Mouse (Mus musculus): ENCODE data around the gene Nup93. TPM values are rescaled to one million over a fixed set of nuclear protein-coding genes. Genes with fewer than 3 reads are reported as not detected.

Gene Nup93
- polyA plus RNA-seq, 1 experiment = 54.7 TPM

DNA sequence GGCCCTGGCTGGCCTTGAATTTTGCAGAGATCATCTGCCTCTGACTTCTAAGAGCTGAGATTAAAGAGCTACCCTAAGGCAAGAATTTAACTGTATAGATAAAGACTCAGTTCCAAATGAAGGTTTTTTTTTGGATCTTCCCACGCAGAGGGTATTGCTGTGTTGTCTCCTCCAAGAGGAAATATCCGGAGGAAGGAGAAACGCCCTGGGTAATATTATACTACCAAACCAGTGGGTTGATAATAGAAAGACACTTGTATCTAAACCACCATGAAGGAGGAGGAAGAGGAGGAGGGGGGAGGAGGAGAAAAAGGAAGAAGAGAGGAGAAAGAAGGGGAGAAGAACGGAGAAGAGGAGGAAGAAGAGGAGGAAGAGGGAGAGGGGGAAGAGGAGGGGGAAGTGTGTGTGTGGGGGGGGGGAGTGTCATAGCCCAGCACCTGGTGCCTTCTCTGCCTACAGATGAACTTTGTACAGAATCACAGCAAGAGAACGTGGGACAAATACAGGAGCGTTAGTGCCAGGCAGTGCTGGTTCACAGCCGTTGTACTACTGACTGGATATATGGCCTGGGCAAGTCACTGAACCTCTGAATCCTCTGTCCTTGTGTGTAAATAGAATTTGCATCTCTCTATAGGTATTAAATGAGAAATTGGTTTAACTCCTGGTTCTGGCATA is 36.5 kb upstream of the Nup93 start:
- no peak for DNase-seq (ENCODE audit: low read depth)
- TF ChIP-seq CTCF (IDR thresholded peaks at IDR 0.05; ENCODE audit: borderline replicate concordance, extremely low read depth, insufficient read depth, insufficient read length) = no peak

DNA sequence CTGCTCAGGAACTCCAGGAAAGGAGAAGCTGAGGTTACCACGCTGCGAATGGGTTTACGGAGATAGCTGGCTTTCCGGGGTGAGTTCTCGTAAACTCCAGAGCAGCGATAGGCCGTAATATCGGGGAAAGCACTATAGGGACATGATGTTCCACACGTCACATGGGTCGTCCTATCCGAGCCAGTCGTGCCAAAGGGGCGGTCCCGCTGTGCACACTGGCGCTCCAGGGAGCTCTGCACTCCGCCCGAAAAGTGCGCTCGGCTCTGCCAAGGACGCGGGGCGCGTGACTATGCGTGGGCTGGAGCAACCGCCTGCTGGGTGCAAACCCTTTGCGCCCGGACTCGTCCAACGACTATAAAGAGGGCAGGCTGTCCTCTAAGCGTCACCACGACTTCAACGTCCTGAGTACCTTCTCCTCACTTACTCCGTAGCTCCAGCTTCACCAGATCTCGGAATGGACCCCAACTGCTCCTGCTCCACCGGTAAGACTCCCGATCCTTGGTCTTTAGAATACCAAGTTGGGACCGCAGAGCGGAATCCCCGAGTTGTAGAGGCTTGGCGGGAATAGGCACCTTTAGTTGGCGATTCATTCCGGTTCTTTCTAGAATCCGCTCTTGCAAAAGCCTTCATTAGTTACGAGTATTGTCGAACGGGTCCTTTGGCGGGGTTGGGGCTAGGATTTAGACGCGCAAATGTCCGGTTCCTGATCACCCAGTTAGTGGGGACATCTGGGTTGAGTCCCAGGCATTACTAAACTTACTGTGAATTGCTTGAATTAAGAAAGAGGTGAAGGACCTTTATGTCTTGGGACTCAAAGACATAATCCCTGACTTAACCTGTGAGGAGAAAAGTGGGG is 35.3 kb upstream of the Nup93 start, which contains the start of gene Mt1:
TSS of gene Mt1 (plus strand) at position 226 of the 856 bp plus-strand sequence.
- no peak for TF ChIP-seq POLR2A (IDR thresholded peaks at IDR 0.05; ENCODE audit: borderline replicate concordance, extremely low read depth, insufficient read depth, insufficient read length, poor library complexity, severe bottlenecking)
- TF ChIP-seq CTCF (IDR thresholded peaks at IDR 0.05; ENCODE audit: borderline replicate concordance, extremely low read depth, insufficient read depth, insufficient read length) = no peak
- DNase-seq (ENCODE audit: low read depth) = peak; percentile 88

DNA sequence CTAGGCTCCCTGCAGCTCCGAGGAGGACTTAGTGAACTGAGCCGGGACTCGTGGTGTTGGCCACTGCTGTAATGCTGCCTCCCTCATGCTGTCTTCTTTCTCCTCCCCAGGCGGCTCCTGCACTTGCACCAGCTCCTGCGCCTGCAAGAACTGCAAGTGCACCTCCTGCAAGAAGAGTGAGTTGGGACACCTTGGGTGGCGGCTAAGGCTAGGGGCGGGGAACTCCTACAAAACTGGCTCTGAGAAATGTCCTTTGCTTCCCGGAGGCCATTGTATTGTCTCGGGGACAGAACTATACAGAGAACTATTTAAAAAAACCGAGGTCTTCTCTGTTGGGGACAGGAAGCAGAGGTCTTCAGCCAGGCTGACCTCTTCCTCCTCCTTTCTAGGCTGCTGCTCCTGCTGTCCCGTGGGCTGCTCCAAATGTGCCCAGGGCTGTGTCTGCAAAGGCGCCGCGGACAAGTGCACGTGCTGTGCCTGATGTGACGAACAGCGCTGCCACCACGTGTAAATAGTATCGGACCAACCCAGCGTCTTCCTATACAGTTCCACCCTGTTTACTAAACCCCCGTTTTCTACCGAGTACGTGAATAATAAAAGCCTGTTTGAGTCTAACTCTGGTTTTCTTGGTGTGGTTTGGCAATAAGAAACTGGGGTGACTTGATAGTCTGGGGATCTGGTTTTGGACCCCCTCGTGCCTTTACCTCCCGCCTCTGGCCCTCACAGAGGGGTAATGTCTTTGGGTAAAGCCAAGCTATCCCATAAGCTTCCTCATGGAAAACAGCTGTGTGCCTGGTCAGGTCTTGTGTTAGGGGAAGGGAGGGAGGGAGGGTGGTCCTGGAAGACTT is 34.4 kb upstream of the Nup93 start:
- TF ChIP-seq CTCF (IDR thresholded peaks at IDR 0.05; ENCODE audit: borderline replicate concordance, extremely low read depth, insufficient read depth, insufficient read length) (no peak), POLR2A (IDR thresholded peaks at IDR 0.05; ENCODE audit: borderline replicate concordance, extremely low read depth, insufficient read depth, insufficient read length, poor library complexity, severe bottlenecking) (no peak)
- no peak for DNase-seq (ENCODE audit: low read depth)

DNA sequence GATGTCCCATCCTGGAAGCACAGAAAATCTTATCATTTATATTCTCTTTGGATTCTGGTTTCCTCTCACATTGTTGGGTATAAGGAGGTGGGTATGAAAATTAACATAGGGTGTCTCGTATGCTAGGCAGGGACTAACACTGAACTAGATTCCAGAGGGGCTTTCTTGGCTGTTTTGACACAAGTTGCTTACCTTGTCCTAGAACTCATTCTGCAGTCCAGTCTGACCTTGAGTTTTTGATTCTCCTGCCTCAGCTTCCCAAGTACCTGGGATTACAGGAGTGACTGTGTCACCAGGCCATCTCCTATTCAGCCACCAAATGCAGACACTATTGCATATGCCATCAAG is 33.8 kb upstream of the Nup93 start:
- TF ChIP-seq CTCF (IDR thresholded peaks at IDR 0.05; ENCODE audit: borderline replicate concordance, extremely low read depth, insufficient read depth, insufficient read length) = no peak
- no peak for TF ChIP-seq POLR2A (IDR thresholded peaks at IDR 0.05; ENCODE audit: borderline replicate concordance, extremely low read depth, insufficient read depth, insufficient read length, poor library complexity, severe bottlenecking)
- DNase-seq (ENCODE audit: low read depth) = no peak

DNA sequence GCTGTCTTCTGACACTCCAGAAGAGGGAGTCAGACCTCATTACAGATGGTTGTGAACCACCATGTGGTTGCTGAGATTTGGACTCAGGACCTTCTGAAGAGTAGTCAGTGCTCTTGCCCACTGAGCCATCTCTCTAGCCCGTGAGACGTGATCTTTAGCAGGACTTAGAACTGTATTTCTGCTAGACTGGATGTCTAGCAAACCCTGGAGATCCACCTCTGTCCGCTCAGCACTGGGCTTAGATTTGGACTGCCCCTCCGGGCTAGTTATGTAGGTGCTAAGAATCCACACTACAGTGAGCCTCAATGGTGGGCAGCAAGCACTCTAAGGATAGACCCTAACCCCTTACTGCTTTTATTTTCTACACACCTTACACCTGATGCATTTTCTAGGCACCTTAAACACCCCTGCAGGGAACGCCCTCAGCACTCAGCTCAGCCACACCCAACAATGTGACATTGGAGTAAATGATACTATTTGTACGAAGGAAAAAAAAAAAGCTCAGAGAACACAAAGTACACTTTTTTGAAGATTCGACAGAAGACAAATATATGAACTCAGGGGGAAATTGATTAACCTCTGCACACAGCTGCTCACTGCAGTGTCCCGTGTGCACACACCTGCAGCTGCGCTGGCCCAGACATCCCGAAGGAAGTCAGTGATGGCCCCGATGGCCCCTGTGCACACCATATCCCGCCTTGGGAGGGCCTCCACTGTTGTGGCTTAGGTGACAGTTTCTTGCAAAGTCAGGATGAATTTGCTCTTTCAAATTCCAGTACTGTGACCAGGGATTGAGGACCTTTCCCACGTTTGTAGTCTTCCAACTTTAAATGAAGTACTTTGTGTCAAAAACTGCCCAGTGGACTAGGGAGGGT is 32.1 kb upstream of the Nup93 start:
- no peak for DNase-seq (ENCODE audit: low read depth)
- TF ChIP-seq POLR2A (IDR thresholded peaks at IDR 0.05; ENCODE audit: borderline replicate concordance, extremely low read depth, insufficient read depth, insufficient read length, poor library complexity, severe bottlenecking) (no peak), CTCF (IDR thresholded peaks at IDR 0.05; ENCODE audit: borderline replicate concordance, extremely low read depth, insufficient read depth, insufficient read length) (no peak)

DNA sequence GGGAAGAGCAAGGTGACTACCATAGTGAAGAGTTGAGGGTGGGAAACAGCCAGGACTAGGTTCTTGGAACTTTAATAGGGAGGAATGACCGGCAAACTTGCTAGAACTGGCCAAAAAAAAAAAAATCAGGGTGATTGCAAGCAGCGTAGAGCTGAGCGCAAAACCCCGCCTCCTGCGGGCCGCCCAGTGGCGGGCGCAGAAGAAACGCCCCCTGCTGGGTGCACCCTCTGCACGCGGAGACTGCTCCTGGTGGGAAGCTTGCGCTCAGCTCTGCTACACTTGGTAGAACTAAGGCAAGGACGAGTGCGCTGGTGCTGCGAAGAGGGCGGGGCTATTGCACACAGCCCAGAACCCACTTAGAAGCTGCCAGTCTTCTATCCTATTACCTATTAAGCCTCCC is 31.2 kb upstream of the Nup93 start:
- TF ChIP-seq POLR2A (IDR thresholded peaks at IDR 0.05; ENCODE audit: borderline replicate concordance, extremely low read depth, insufficient read depth, insufficient read length, poor library complexity, severe bottlenecking) (no peak), CTCF (IDR thresholded peaks at IDR 0.05; ENCODE audit: borderline replicate concordance, extremely low read depth, insufficient read depth, insufficient read length) (peak; percentile 56)
- peak; percentile 80 for DNase-seq (ENCODE audit: low read depth)

DNA sequence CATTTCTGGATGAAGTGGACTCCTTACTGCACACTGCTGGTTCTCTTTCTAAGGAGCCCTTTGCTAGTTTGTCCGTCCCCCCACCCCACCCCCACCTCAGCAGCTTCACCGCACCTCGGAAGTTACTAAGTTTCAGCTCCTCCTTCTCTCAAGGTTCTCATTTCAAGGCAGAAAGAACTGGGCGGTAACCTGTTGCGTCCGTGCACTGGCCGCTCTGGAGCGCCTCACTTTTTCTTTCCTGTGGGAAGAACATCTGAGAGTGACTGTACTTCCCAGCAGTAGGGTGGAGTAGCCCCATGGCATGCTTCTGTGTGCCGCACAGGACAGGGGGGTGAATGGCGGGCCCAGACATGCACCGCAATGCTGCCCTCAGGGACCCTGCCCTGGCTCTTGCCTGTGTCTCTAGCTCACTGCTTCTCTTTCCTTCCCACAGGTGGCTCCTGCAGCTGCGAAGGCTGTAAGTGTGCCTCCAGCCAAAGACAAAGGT is 30.0 kb upstream of the Nup93 start:
- no peak for DNase-seq (ENCODE audit: low read depth)
- no peak for TF ChIP-seq POLR2A (IDR thresholded peaks at IDR 0.05; ENCODE audit: borderline replicate concordance, extremely low read depth, insufficient read depth, insufficient read length, poor library complexity, severe bottlenecking)
- no peak for TF ChIP-seq CTCF (IDR thresholded peaks at IDR 0.05; ENCODE audit: borderline replicate concordance, extremely low read depth, insufficient read depth, insufficient read length)

DNA sequence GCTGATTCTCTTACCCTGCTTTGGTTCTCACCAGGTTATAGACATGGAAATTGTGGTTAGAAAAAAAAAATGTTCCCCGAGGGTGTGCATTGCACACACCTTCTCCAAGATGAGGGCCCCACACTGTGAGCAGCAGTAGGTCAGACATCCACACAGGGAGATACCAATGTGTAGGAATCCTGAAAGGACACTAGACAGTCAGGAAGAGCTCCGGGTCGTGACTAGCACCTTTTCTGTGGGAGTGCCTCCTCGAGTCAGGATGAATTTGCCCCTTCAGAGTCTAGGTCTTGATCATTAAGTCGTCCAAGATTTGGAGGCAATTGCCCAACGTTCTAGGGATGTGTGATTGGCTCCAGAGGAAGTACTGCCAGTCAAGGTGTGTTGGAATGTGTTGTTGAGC is 28.6 kb upstream of the Nup93 start:
- no peak for TF ChIP-seq POLR2A (IDR thresholded peaks at IDR 0.05; ENCODE audit: borderline replicate concordance, extremely low read depth, insufficient read depth, insufficient read length, poor library complexity, severe bottlenecking)
- TF ChIP-seq CTCF (IDR thresholded peaks at IDR 0.05; ENCODE audit: borderline replicate concordance, extremely low read depth, insufficient read depth, insufficient read length) = no peak
- DNase-seq (ENCODE audit: low read depth) = no peak

DNA sequence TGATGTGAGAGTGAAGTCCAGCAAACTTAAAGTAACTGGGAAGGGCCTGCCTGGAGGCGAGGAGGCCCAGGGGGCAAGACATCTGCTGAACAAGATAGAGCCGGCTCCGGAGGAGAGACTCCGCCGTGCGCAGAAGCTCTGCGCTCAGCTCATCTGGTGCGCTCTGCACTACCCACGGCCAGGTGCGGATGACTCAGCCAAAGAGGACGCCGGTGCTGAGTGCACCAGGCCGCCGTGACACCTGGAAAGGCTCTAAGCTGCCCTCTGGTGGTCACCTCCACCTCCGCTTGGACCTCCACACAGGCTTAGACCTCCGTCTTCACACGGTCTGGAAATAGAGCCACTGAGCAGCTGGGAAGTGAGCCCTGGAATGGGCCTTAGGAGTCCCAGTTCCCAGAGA is 27.8 kb upstream of the Nup93 start:
- TF ChIP-seq POLR2A (IDR thresholded peaks at IDR 0.05; ENCODE audit: borderline replicate concordance, extremely low read depth, insufficient read depth, insufficient read length, poor library complexity, severe bottlenecking) (no peak), CTCF (IDR thresholded peaks at IDR 0.05; ENCODE audit: borderline replicate concordance, extremely low read depth, insufficient read depth, insufficient read length) (peak; percentile 71)
- DNase-seq (ENCODE audit: low read depth) = peak; percentile 68

DNA sequence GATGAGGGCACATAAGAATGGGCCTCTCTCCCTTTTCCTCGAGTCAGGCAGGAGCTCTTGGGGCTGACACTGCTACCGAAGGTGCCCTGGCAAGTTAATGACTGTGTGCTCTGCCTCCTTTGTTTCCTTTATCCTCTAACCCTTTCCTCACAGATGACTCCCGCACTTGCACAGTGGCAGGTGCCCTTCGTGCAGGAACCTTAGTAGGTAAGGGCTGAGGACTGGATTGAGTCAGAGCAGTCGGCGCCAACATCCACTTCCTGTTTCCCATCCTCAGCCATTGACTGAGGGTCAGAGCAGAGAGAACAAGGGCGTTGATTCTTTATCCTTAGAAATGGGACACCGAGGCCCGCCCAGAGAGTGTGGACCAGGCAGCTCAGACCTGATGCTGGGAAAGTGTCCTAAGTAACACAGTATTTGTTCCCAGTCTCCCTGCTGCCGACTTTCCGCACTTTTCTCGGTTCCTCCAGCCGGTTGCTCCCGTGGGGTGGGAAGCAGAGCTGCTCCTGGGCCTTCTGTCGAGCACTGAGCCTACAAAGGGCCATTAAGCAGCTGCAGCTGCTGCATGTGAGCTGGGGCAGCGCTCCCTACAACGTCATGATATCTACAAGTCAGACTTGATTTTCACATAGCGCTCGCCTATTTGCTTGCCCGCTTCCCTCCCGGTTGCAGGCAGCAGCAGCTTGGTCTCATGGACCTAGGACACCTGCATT is 26.9 kb upstream of the Nup93 start:
- DNase-seq (ENCODE audit: low read depth) = peak; percentile 70
- TF ChIP-seq POLR2A (IDR thresholded peaks at IDR 0.05; ENCODE audit: borderline replicate concordance, extremely low read depth, insufficient read depth, insufficient read length, poor library complexity, severe bottlenecking) = no peak
- TF ChIP-seq CTCF (IDR thresholded peaks at IDR 0.05; ENCODE audit: borderline replicate concordance, extremely low read depth, insufficient read depth, insufficient read length) = no peak
